Mouse (Mus musculus) ES-Bruce4 (cell line): ENCODE data around the gene Ptgis. TPM values are rescaled to one million over a fixed set of nuclear protein-coding genes. Genes with fewer than 3 reads are reported as not detected.

Experiments
- H3K27ac ChIP-seq: 2 replicates; pipeline ENCODE4 v1.5.1; 2012; ENCODE audit warnings: low read length, inconsistent platforms; ENCODE audit not compliant: insufficient read depth
- H3K27me3 ChIP-seq: 2 replicates; pipeline ENCODE4 v1.6.1; 2012; ENCODE audit warnings: mild to moderate bottlenecking, low read length, inconsistent platforms; ENCODE audit not compliant: control insufficient read depth, poor library complexity, insufficient read depth, severe bottlenecking
- H3K36me3 ChIP-seq: 2 replicates; pipeline ENCODE4 v1.6.1; 2012; ENCODE audit warnings: inconsistent platforms, mild to moderate bottlenecking, low read length, moderate library complexity; ENCODE audit not compliant: control insufficient read depth, poor library complexity, insufficient read depth, severe bottlenecking
- H3K4me1 ChIP-seq: one replicate; pipeline ENCODE4 v1.8.1; 2011; ENCODE audit warnings: low read length; ENCODE audit not compliant: control insufficient read depth, insufficient read depth
- H3K4me3 ChIP-seq: 2 replicates; pipeline ENCODE4 v1.5.1; 2011; ENCODE audit warnings: low read depth, mild to moderate bottlenecking, low read length
- H3K9ac ChIP-seq: 2 replicates; pipeline ENCODE4 v1.6.1; 2012; ENCODE audit warnings: low read depth, mild to moderate bottlenecking, inconsistent platforms; ENCODE audit not compliant: poor library complexity, severe bottlenecking
- H3K9me3 ChIP-seq: replicated peaks from 2 replicates; pipeline ENCODE4 v1.6.1; 2012; ENCODE audit warnings: mild to moderate bottlenecking, low read length, inconsistent platforms; ENCODE audit not compliant: control insufficient read depth, poor library complexity, insufficient read depth, severe bottlenecking
- CTCF ChIP-seq: IDR thresholded peaks from one replicate; pipeline ENCODE4 v1.8.1; 2011; ENCODE audit warnings: low read depth, low read length
- EP300 ChIP-seq: IDR thresholded peaks from 2 replicates; pipeline ENCODE4 v1.6.1; 2011; ENCODE audit warnings: low read depth, low read length; ENCODE audit not compliant: insufficient read depth
- POLR2A ChIP-seq: IDR thresholded peaks from one replicate; pipeline ENCODE4 v1.8.1; 2011; ENCODE audit warnings: low read length; ENCODE audit not compliant: insufficient read depth
- polyA plus RNA-seq: library from polyadenylated mRNA; stranded (reverse); fragments of >200 nt; gene quantifications from 2 replicates; pipeline ENCODE4 v1.2.4, GENCODE M21; 2011; ENCODE audit warnings: low read depth; ENCODE audit not compliant: missing spikeins, insufficient read depth, insufficient read length

Ptgis gene
- polyA plus RNA-seq, 1 experiment, result 6.8 TPM

DNA sequence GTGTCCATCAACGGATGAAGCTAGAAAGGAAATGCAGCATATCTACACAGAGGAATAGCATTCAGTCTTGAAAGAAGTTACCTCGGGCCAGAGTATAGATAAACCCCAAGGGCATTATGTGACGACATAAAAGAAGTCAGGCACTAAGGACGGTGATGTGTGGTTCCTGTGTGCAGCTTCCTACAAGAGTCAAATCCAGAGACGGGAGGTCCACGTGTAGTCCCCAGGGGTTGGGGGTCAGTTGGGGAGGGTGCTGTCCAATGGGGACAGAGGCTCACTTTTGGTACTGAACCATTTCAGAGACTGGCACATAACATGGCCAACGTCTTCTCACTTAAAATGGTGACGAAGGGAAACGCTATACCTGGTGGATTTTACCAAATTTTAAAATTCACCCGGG lies 61.1 kb downstream of the Ptgis start:
- Histone ChIP-seq H3K27me3 (no peaks in the 10 kb centered on the region), H3K9ac (no peak overlapping the region), H3K9me3 (no peaks in the 10 kb centered on the region), H3K36me3 (no peaks in the 10 kb centered on the region), H3K27ac (no peak overlapping the region), H3K4me1 (peaks cover 4% of the 10 kb centered on the region), H3K4me3 (no peak overlapping the region)
- TF ChIP-seq CTCF, result no peak
- no peak for TF ChIP-seq EP300
- no peak for TF ChIP-seq POLR2A

DNA sequence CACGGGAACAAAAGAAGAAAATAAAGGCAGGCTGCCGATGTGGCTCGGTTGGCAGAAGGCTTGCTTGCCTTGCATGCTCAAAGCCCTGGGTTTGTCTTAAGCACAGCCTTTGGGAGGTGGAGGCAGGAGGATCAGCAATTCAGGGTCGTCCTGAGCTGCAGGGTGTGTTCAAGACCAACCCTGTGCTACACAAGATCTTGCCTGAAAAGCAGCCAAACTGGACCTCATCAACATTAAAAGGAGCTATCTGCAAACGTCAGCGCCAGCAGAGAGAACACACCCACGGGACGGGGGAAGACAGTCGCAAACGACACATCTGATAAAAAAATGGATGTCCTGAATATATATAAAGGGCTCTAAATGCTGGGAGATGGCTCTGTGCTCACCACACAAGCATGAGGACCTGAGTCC lies 63.2 kb downstream of the Ptgis start:
- Histone ChIP-seq H3K27me3 (no peaks in the 10 kb centered on the region), H3K4me1 (peaks cover 4% of the 10 kb centered on the region), H3K27ac (no peak overlapping the region), H3K4me3 (no peak overlapping the region), H3K9ac (no peak overlapping the region), H3K36me3 (no peaks in the 10 kb centered on the region), H3K9me3 (0 out of 2 replicates have a peak, but pooled peaks cover 3% of the 10 kb centered on the region)
- TF ChIP-seq EP300 (no peak), POLR2A (no peak), CTCF (no peak)

DNA sequence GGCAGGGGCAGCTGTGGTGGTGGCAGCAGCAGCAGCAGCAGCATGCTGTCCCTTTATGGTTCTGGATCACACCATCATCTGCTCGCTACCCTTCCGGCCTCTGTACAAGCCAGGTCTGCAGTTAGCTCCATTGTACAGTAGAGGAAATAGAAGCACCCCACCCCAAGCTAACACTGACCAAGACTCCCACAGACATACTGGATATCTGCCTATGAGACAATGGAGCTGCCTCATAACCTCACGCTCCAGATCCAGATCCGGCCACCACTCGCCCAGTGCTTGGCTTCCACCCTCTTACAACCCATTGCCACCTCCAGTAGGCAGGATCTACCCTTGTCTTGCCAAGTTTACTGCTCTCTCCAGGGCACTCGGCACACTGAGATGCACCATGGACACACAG lies 65.1 kb downstream of the Ptgis start:
- no peak overlapping the region for H3K9ac ChIP-seq
- no peaks in the 10 kb centered on the region for H3K27me3 ChIP-seq
- H3K36me3 ChIP-seq, result no peaks in the 10 kb centered on the region
- H3K4me3 ChIP-seq, result no peak overlapping the region
- TF ChIP-seq CTCF (no peak), EP300 (no peak), POLR2A (no peak)
- H3K27ac ChIP-seq, result no peak overlapping the region
- H3K4me1 ChIP-seq, result peaks cover 4% of the 10 kb centered on the region
- 0 out of 2 replicates have a peak, but pooled peaks cover 3% of the 10 kb centered on the region for H3K9me3 ChIP-seq

DNA sequence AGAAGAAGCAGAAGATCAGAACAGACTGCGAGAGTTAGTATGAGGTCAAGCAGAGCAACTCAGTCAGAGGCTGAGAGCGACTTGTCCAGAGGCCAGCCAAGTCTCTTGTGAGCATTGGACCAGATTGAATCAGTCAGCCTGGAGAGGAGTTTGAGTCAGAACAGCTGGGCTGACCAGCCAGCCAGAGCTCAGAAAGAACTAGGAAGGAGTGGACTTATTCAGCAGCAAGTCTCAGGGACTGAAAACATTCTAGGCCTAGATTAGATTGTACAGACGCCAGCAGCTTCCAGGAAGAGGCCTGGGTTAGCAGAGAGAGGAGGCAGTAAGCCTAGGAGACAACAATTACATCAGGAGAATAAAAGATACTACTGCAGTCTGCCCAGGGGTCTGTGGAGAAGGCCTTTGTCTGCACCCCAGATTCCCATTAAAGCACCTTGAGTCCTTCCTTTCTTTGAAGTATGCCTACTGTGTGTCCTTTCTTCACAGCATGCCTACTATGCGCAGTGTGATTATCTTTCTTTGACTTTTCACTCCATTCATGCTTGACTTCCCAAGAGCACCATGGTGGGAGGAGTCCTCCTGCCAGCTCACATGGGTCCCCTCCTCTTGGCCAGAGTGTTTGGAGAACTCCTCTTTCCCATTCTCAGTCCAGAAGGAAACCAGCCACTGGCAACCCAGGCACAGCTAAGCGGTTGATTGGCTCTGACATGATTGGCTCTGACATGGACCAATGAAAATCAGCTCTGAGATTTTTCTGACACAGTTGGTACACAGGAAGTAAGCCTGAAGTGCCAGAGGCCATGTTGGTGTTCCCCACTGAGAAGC lies 67.1 kb downstream of the Ptgis start:
- Histone ChIP-seq H3K9ac (no peak overlapping the region), H3K9me3 (0 out of 2 replicates have a peak, but pooled peaks cover 3% of the 10 kb centered on the region), H3K4me1 (peaks cover 4% of the 10 kb centered on the region), H3K27ac (no peak overlapping the region), H3K36me3 (no peaks in the 10 kb centered on the region), H3K4me3 (no peak overlapping the region), H3K27me3 (no peaks in the 10 kb centered on the region)
- TF ChIP-seq EP300, result no peak
- no peak for TF ChIP-seq POLR2A
- TF ChIP-seq CTCF, result no peak

DNA sequence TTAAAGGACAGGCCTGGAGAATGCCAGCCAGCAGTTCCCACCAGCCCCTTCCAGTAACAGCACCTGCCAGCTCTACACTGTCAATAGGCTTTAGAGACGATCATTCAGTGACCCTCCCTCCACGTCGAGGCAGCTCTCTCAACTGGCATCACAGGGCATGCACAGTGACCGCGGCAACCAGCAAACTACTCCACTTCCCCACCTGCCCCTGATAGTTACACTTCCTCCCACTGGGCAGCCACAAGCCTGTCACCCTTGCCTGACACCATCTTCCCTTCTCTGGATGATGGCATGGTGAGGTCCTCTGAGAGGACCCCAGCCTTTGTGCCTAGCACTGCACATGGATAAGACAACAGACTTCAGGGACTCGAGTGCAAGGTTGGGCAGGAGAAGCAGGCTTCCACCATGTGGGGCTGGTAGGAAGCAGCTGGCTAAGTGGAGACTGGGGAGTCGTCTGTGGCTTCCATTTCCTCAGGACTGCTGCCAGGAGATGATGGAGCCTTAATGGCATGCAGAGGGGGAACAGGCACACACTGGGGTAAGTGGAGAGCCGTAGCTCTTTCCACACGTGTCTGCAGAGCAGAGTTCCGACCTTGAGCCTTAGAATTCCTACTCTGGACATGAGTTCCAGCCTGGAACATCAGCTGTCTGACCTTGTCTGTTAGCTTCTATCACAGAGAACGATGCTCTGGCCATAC lies 72.7 kb downstream of the Ptgis start:
- Histone ChIP-seq H3K36me3 (no peaks in the 10 kb centered on the region), H3K27ac (no peak overlapping the region), H3K27me3 (no peaks in the 10 kb centered on the region), H3K9me3 (0 out of 2 replicates have a peak, but pooled peaks cover under 1% of the 10 kb centered on the region), H3K4me1 (no peaks in the 10 kb centered on the region), H3K9ac (no peak overlapping the region), H3K4me3 (no peak overlapping the region)
- TF ChIP-seq POLR2A (no peak), CTCF (no peak), EP300 (no peak)

DNA sequence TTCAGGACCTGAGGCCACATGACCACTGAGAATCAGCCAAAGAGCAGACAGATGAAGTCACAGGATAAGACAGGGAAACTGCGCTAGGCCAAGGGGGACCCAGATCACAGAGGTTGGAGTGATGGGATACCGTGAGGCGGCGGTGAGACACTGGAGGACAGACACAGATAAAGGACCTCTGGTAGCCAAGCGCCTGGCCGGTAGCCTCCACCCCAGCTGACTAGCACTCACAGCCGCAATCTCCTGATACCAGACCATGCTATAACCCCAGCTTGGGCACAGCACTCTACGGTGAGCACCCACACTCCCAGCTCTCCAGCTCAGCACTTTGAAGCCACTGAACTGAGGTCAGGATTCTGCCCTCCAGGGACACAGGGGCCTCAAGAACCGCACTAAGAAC lies 76.8 kb downstream of the Ptgis start:
- no peak overlapping the region for H3K4me3 ChIP-seq
- H3K9ac ChIP-seq, result no peak overlapping the region
- H3K27ac ChIP-seq, result no peak overlapping the region
- H3K9me3 ChIP-seq, result no peaks in the 10 kb centered on the region
- no peak for TF ChIP-seq POLR2A
- TF ChIP-seq EP300, result no peak
- TF ChIP-seq CTCF, result no peak
- H3K36me3 ChIP-seq, result no peaks in the 10 kb centered on the region
- no peaks in the 10 kb centered on the region for H3K27me3 ChIP-seq
- H3K4me1 ChIP-seq, result no peaks in the 10 kb centered on the region
